Mouse (Mus musculus): ENCODE data around the gene Tbx4. TPM values are rescaled to one million over a fixed set of nuclear protein-coding genes. Genes with fewer than 3 reads are reported as not detected.

Tbx4 gene
- under 1 TPM in 1 of 2 experiments, not detected in 1; 0.19 TPM for total RNA-seq (2021)
- long read RNA-seq, experiment 1 = 0 reads
- long read RNA-seq, experiment 2, partial matches to known transcripts = 0 of 1 reads
- long read RNA-seq, experiment 2, other reads (novel, unspliced or antisense) = 1 of 1 reads

- intact Hi-C loops (cut with DNase I) = loop anchor here (5.0 kb wide), 2 partner anchors 41 to 1359 kb away; partner anchors contain the start of gene Lhx1
- no peak for DNase-seq (ENCODE audit: extremely low spot score in 1 of 2, low spot score in 2 of 2)
- H3K4me3 ChIP-seq = no peak within 1 kb of the TSS
- no peak within 1 kb of the TSS for H3K27ac ChIP-seq
- TF ChIP-seq CTCF (IDR thresholded peaks at IDR 0.05) = no peak
These were observed at the start of gene Tbx4 for GRCm38 (mm10) chr11:85885665-85886428. Gene Tbx4 (plus strand): TSS chr11:85886422.

- DNase-seq (ENCODE audit: extremely low spot score in 1 of 2, low spot score in 2 of 2) = no peak
- no peak for TF ChIP-seq CTCF (IDR thresholded peaks at IDR 0.05)
These were observed 49.5 kb upstream of the Tbx4 start for GRCm38 (mm10) chr11:85836523-85837290.

GRCm38 (mm10) chr11:85837291-85837647, 49.0 kb upstream of the Tbx4 start:
- Histone ChIP-seq H3K4me3 (no peak overlapping the region), H3K27ac (no peak overlapping the region)
- no peak for TF ChIP-seq CTCF (IDR thresholded peaks at IDR 0.05)
- intact Hi-C loops (cut with DNase I) = loop anchor here (5.0 kb wide), 1 partner anchor 1315 kb away; no protein-coding TSS in a partner anchor
- no peak for DNase-seq (ENCODE audit: extremely low spot score in 1 of 2, low spot score in 2 of 2)

More at GRCm38 (mm10) chr11:85836523-85837290, 49.5 kb upstream of the Tbx4 start:
- Histone ChIP-seq H3K4me3 (no peak overlapping the region), H3K27ac (no peak overlapping the region)
- intact Hi-C loops (cut with DNase I) = loop anchor here (5.0 kb wide), 1 partner anchor 1314 kb away; no protein-coding TSS in a partner anchor

GRCm38 (mm10) chr11:85837648-85838423, 48.4 kb upstream of the Tbx4 start:
- Histone ChIP-seq H3K4me3 (no peak overlapping the region), H3K27ac (no peak overlapping the region)
- DNase-seq (ENCODE audit: extremely low spot score in 1 of 2, low spot score in 2 of 2) = no peak
- intact Hi-C loops (cut with DNase I) = loop anchor here (5.0 kb wide), 1 partner anchor 1316 kb away; no protein-coding TSS in a partner anchor
- no peak for TF ChIP-seq CTCF (IDR thresholded peaks at IDR 0.05)

- Histone ChIP-seq H3K4me3 (no peak overlapping the region), H3K27ac (no peak overlapping the region)
- TF ChIP-seq CTCF (IDR thresholded peaks at IDR 0.05) = no peak
- no peak for DNase-seq (ENCODE audit: extremely low spot score in 1 of 2, low spot score in 2 of 2)
- intact Hi-C loops (cut with DNase I) = loop anchor here (5.0 kb wide), 1 partner anchor 1316 kb away; no protein-coding TSS in a partner anchor
These were observed 47.6 kb upstream of the Tbx4 start for GRCm38 (mm10) chr11:85838424-85839257.

DNA sequence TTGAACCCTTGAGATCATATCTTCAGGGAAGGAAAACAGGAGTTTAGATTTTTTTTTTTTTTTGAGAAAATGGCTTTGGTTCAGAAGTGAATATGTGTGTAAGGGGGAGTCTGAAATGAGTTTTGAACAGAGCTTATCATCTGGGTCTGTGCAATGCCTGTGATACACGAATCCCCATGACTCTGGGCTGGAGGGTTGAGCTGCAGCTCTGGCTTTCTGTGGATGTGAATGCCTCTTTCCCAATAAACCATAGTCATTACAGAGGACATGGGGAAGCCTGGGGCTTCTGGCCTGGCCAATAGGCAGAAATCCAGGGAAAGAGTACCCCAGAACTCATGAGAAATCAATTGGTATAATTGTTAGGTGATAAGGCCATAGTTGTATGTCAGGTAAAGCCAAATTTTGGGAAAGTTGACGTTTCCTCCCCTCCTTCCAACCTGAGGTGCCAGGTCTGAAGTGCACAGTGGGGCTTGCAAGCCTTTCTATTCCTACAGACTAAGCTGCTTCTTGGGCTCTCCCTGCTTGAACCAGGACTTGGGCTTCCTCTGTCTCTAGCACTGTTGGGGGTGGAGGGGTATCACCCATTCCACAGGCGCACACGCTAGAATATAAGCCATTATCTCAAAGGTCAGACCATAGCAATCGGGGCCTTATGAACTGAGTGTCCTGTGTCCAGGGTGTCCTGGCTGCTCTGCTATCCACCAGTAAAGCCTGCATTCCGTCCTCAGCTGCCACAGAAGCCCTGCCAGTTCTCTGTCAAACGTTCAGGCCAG, 46.8 kb upstream of the Tbx4 start:
- Histone ChIP-seq H3K27ac (no peak overlapping the region), H3K4me3 (no peak overlapping the region)
- no peak for DNase-seq (ENCODE audit: extremely low spot score in 1 of 2, low spot score in 2 of 2)
- intact Hi-C loops (cut with DNase I) = loop anchor here (5.0 to 10.0 kb wide), 6 partner anchors 322 to 1987 kb away; partner anchors contain the start of gene Hnf1b
- no peak for TF ChIP-seq CTCF (IDR thresholded peaks at IDR 0.05)

- DNase-seq (ENCODE audit: extremely low spot score in 1 of 2, low spot score in 2 of 2) = no peak
- no peak overlapping the region for H3K4me3 ChIP-seq
- TF ChIP-seq CTCF (IDR thresholded peaks at IDR 0.05) = no peak
- no peak overlapping the region for H3K27ac ChIP-seq
- intact Hi-C loops (cut with DNase I) = loop anchor here (5.0 to 10.0 kb wide), 5 partner anchors 323 to 1988 kb away; partner anchors contain the start of gene Hnf1b
These were observed 46.0 kb upstream of the Tbx4 start for GRCm38 (mm10) chr11:85840031-85840802.

- no peak overlapping the region for H3K4me3 ChIP-seq
- no peak for TF ChIP-seq CTCF (IDR thresholded peaks at IDR 0.05)
- intact Hi-C loops (cut with DNase I) = loop anchor here (5.0 to 10.0 kb wide), 5 partner anchors 323 to 1988 kb away; partner anchors contain the start of gene Hnf1b
- DNase-seq (ENCODE audit: extremely low spot score in 1 of 2, low spot score in 2 of 2) = no peak
- no peak overlapping the region for H3K27ac ChIP-seq
These were observed 45.4 kb upstream of the Tbx4 start for GRCm38 (mm10) chr11:85840803-85841145.

- intact Hi-C loops (cut with DNase I) = loop anchor here (5.0 to 10.0 kb wide), 5 partner anchors 324 to 1989 kb away; partner anchors contain the start of gene Hnf1b
- Histone ChIP-seq H3K27ac (no peak overlapping the region), H3K4me3 (no peak overlapping the region)
- no peak for DNase-seq (ENCODE audit: extremely low spot score in 1 of 2, low spot score in 2 of 2)
- no peak for TF ChIP-seq CTCF (IDR thresholded peaks at IDR 0.05)
These were observed 45.0 kb upstream of the Tbx4 start for GRCm38 (mm10) chr11:85841211-85841681.

All from left cerebral cortex, adult 2 months (tissue).